Mouse (Mus musculus) gastrocnemius, adult 8-10 months (tissue): Measurements from ENCODE around the gene Jaml. TPM values are rescaled to one million over a fixed set of nuclear protein-coding genes. Genes with fewer than 3 reads are reported as not detected.

Experiments used
- total RNA-seq, 4 experiments: library from RNA; stranded (reverse); gene quantifications; 2 replicates each; pipeline ENCODE4 v1.2.4; 2022

The Jaml gene
- total RNA-seq, 4 experiments from 2014 or later: 0.12 to 0.81 (median 0.24) TPM

Other genes with a start within 250 kb of the Jaml start
- gene Kmt2a, start 197.9 kb upstream of the Jaml start, total RNA-seq: 10 to 100 TPM; 14.0 to 22.4 (median 18.0) TPM
- gene Atp5l, start 158.4 kb upstream of the Jaml start, total RNA-seq: 100 to 1,000 TPM; 642 to 789 (median 713) TPM
- 10 to 100 TPM; 37.3 to 48.3 (median 41.4) TPM for gene Ube4a, start 113.6 kb upstream of the Jaml start, total RNA-seq
- not detected for gene Cd3g, start 98.8 kb upstream of the Jaml start, total RNA-seq
- gene Cd3d, start 97.4 kb upstream of the Jaml start, total RNA-seq: not detected
- gene Cd3e, start 69.6 kb upstream of the Jaml start, total RNA-seq: not detected
- gene Mpzl2, start 39.4 kb upstream of the Jaml start, total RNA-seq: under 1 TPM; 0.17 to 0.51 (median 0.20) TPM
- 1 to 10 TPM; 1.1 to 2.5 (median 1.8) TPM for gene Mpzl3, start 24.0 kb upstream of the Jaml start, total RNA-seq
- 1 to 10 TPM; 1.5 to 2.1 (median 1.6) TPM for gene Scn2b, start 38.6 kb downstream of the Jaml start, total RNA-seq
- 100 to 1,000 TPM; 209 to 275 (median 247) TPM for gene Scn4b, start 59.2 kb downstream of the Jaml start, total RNA-seq
- gene BC049352, start 102.8 kb downstream of the Jaml start, total RNA-seq: 1 to 10 TPM in 3 of 4 experiments, under 1 TPM in 1; 0.78 to 1.9 (median 1.4) TPM
- gene Tmprss4, start 124.9 kb downstream of the Jaml start, total RNA-seq: not detected
- under 1 TPM; 0.15 to 0.36 (median 0.28) TPM for gene Il10ra, start 190.0 kb downstream of the Jaml start, total RNA-seq
- 1 to 10 TPM in 1 of 4 experiments, under 1 TPM in 3; 0.16 to 1.3 (median 0.50) TPM for gene Tmprss13, start 239.9 kb downstream of the Jaml start, total RNA-seq